Mouse (Mus musculus) hindbrain, embryonic 16.5 days (tissue): ENCODE data around the gene Trpm5. TPM values are rescaled to one million over a fixed set of nuclear protein-coding genes. Genes with fewer than 3 reads are reported as not detected.

Source experiments
- ATAC-seq: fragments of 200-750 bp; cut with Nextera tagmentation; 2 replicates; pipeline ENCODE4 v1.8.0; 2017; ENCODE audit warnings: moderate TSS enrichment, moderate library complexity
- H3K27ac ChIP-seq: fragments of 300-500 bp; sonication (generic); 2 replicates; pipeline ENCODE4 v1.5.1; 2014; ENCODE audit warnings: low read depth, mild to moderate bottlenecking, control low read depth, low read length, moderate library complexity
- H3K27me3 ChIP-seq: fragments of 300-500 bp; sonication (generic); replicated peaks from 2 replicates; pipeline ENCODE4 v1.6.1; 2014; ENCODE audit warnings: low read length; ENCODE audit not compliant: control insufficient read depth, insufficient read depth
- H3K36me3 ChIP-seq: fragments of 300-500 bp; sonication (generic); 2 replicates; pipeline ENCODE4 v1.6.1; 2014; ENCODE audit warnings: mild to moderate bottlenecking, low read length, moderate library complexity, mixed read lengths; ENCODE audit not compliant: control insufficient read depth, insufficient read depth
- H3K4me1 ChIP-seq: fragments of 300-500 bp; sonication (generic); 2 replicates; pipeline ENCODE4 v1.6.1; 2014; ENCODE audit warnings: low read depth, low read length; ENCODE audit not compliant: control insufficient read depth, insufficient read depth
- H3K4me2 ChIP-seq: fragments of 300-500 bp; sonication (generic); 2 replicates; pipeline ENCODE4 v1.6.1; 2014; ENCODE audit warnings: mild to moderate bottlenecking, low read length, control low read depth, moderate library complexity
- H3K4me3 ChIP-seq: fragments of 300-500 bp; sonication (generic); 2 replicates; pipeline ENCODE4 v1.5.1; 2014; ENCODE audit warnings: mild to moderate bottlenecking, low read length, control low read depth, moderate library complexity
- H3K9ac ChIP-seq: fragments of 300-500 bp; sonication (generic); 2 replicates; pipeline ENCODE4 v1.6.1; 2014; ENCODE audit warnings: low read depth, mild to moderate bottlenecking, control low read depth, low read length, moderate library complexity
- H3K9me3 ChIP-seq: fragments of 300-500 bp; sonication (generic); 2 replicates; pipeline ENCODE4 v1.6.1; 2014; ENCODE audit warnings: mild to moderate bottlenecking, low read length, moderate library complexity; ENCODE audit not compliant: control insufficient read depth
- WGBS: fragments of 180-500 bp; shearing (Covaris S2); extraction: QIAGEN DNeasy Blood & Tissue Kit; methylation state at CpG from one replicate; pipeline ENCODE4 v1.1.7; 2014; 5-methylcytosine and 5-hydroxymethylcytosine counted together
- polyA plus RNA-seq: library from polyadenylated mRNA; unstranded; fragments of >200 nt; fragmentation: Nextera tagmentation; extraction: Ambion mirVana; gene quantifications from 2 replicates; pipeline ENCODE4 v1.2.1, GENCODE M21; 2015

The Trpm5 gene
- 2.1 and 3.2 TPM in 2 replicates for polyA plus RNA-seq

DNA sequence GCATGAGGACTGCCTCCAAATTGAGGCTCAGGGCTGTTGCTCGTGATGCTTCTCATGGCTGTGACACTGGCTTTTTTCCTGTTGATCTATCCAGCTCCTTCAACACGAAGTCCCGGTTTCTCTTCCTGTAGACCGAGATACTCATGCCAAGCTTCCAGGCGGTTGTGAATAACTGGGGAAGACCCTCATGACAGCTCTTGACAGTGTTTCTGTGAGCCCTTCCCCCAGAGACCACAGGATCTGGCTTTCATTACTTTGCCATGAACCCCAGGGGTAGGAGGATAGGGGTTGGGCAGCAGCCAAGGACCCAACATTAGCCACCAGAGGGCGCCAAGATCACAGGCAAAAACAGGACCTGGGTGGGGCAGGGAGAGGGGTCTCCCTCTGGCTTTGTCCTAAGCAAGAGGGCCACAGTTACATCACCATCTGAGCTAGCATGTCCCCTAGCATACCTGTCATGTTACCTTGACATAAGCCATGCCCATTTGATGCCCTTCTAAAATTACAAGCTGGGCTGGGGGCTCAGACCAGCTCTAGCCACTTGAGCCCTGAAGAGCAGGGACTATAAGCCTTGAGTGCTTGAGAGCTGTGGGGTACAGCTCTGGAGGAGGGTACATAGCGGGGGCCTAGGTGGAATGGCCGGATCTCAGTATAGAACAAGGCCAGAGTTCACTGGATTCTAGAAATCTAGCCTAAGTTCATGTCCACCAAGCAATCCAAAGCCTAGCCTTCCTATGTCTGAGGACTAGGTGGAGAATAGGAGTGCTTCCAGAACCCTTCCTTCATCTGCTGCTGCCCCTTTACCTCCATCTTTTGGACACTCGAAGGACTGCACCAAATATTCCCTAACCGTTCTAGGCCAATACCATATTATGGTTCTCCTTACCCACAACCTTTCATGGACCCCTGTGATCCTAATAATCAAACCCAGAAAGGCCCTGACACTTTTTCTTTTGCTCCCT, at the start of gene Trpm5:
Gene Trpm5, minus strand, starts transcription at position 51 of the 962 bp plus-strand sequence.
- Histone ChIP-seq H3K27me3 (no peaks in the 10 kb centered on the region), H3K9me3 (no peaks in the 10 kb centered on the region), H3K4me1 (no peaks in the 10 kb centered on the region), H3K4me2 (no peak within 1 kb of the TSS), H3K36me3 (no peaks in the 10 kb centered on the region), H3K4me3 (no peak within 1 kb of the TSS), H3K9ac (no peak within 1 kb of the TSS), H3K27ac (no peak within 1 kb of the TSS)
- 55% methylated on average over 10 of the region's 10 CpGs for WGBS
- no peak for ATAC-seq

- H3K4me2 ChIP-seq, result no peak overlapping the region
- no peak overlapping the region for H3K27ac ChIP-seq
- WGBS, result 95% methylated on average over 2 of the region's 2 CpGs
- ATAC-seq, result no peak
- H3K9ac ChIP-seq, result no peak overlapping the region
- no peaks in the 10 kb centered on the region for H3K36me3 ChIP-seq
- no peak overlapping the region for H3K4me3 ChIP-seq
- H3K4me1 ChIP-seq, result no peaks in the 10 kb centered on the region
- no peaks in the 10 kb centered on the region for H3K9me3 ChIP-seq
- no peaks in the 10 kb centered on the region; the same call in 1 of the 2 replicates for H3K27me3 ChIP-seq
Observed at GRCm38 (mm10) chr7:143142680-143143079, 48.2 kb upstream of the Trpm5 start.

DNA sequence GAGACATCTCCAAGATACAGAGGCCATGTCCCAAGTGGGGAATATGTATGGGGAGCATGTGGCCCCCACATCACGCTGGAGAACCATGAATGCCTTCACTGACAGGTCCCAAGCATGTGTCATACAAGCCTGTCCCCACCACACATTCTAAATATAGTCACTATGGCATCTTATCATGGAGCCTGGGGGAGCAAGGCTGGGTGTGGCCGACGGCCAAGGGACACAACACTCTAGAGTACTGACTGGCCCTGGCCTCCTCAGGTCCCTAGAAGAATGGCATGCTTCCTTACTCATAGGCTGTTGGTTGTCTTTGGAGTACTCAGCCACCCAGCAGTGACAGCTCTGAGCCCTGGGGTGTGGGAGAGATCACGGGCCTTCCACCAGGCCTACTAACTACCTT, 45.5 kb upstream of the Trpm5 start:
- no peak overlapping the region for H3K27ac ChIP-seq
- no peaks in the 10 kb centered on the region; the same call in 1 of the 2 replicates for H3K27me3 ChIP-seq
- no peak overlapping the region for H3K4me3 ChIP-seq
- ATAC-seq, result no peak
- no peak overlapping the region for H3K9ac ChIP-seq
- WGBS, result 87% methylated on average over 4 of the region's 4 CpGs
- H3K9me3 ChIP-seq, result no peaks in the 10 kb centered on the region
- H3K4me1 ChIP-seq, result no peaks in the 10 kb centered on the region
- no peak overlapping the region for H3K4me2 ChIP-seq
- no peaks in the 10 kb centered on the region for H3K36me3 ChIP-seq

- Histone ChIP-seq H3K4me2 (no peak overlapping the region), H3K9me3 (no peaks in the 10 kb centered on the region), H3K9ac (no peak overlapping the region), H3K27me3 (no peaks in the 10 kb centered on the region; the same call in 1 of the 2 replicates), H3K27ac (no peak overlapping the region), H3K4me1 (no peaks in the 10 kb centered on the region), H3K36me3 (no peaks in the 10 kb centered on the region), H3K4me3 (no peak overlapping the region)
- WGBS, result 38% methylated on average over 1 of the region's 1 CpGs
- no peak for ATAC-seq
Observed at GRCm38 (mm10) chr7:143138789-143139188, 44.3 kb upstream of the Trpm5 start.

- no peaks in the 10 kb centered on the region for H3K36me3 ChIP-seq
- H3K27me3 ChIP-seq, result no peaks in the 10 kb centered on the region
- 65% methylated on average over 5 of the region's 5 CpGs for WGBS
- no peaks in the 10 kb centered on the region for H3K9me3 ChIP-seq
- ATAC-seq, result no peak
- no peak overlapping the region for H3K27ac ChIP-seq
- H3K9ac ChIP-seq, result no peak overlapping the region
- H3K4me2 ChIP-seq, result no peak overlapping the region
- no peaks in the 10 kb centered on the region for H3K4me1 ChIP-seq
- H3K4me3 ChIP-seq, result no peak overlapping the region
Observed at GRCm38 (mm10) chr7:143136561-143136960, 42.1 kb upstream of the Trpm5 start.

GRCm38 (mm10) chr7:143136125-143136524, 41.7 kb upstream of the Trpm5 start:
- no peak overlapping the region for H3K4me2 ChIP-seq
- no peak overlapping the region for H3K27ac ChIP-seq
- H3K4me3 ChIP-seq, result no peak overlapping the region
- WGBS, result 70% methylated on average over 2 of the region's 2 CpGs
- H3K27me3 ChIP-seq, result no peaks in the 10 kb centered on the region
- no peaks in the 10 kb centered on the region for H3K9me3 ChIP-seq
- no peaks in the 10 kb centered on the region for H3K4me1 ChIP-seq
- H3K9ac ChIP-seq, result no peak overlapping the region
- ATAC-seq, result no peak
- H3K36me3 ChIP-seq, result no peaks in the 10 kb centered on the region

DNA sequence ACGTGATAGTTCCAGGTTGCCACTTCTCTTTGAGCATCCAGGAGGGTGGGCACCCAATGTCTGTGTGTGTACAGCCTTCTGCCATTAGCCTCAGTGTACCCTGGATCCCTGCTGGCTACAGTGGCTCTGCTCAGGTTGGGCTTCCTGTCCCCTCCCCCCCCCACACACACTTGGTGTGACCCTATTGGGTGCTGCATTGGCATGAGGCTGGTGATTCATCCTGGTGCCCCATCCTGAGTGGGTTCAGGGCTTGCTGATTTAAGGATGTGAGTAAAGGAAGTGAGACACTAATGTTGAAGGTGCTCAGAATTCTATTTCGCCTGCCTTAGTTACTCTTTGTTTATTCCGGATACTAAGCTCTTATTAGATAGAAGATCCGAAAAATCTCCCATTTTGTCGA, 38.4 kb upstream of the Trpm5 start:
- Histone ChIP-seq H3K9me3 (no peaks in the 10 kb centered on the region), H3K27ac (no peak overlapping the region), H3K4me2 (no peak overlapping the region), H3K4me3 (no peak overlapping the region), H3K9ac (no peak overlapping the region), H3K36me3 (no peaks in the 10 kb centered on the region), H3K27me3 (no peaks in the 10 kb centered on the region), H3K4me1 (no peaks in the 10 kb centered on the region)
- WGBS, result 82% methylated on average over 5 of the region's 5 CpGs
- ATAC-seq, result no peak

GRCm38 (mm10) chr7:143124902-143125301, 30.5 kb upstream of the Trpm5 start:
- peaks cover 6% of the 10 kb centered on the region; the same call in 1 of the 2 replicates for H3K4me1 ChIP-seq
- no peaks in the 10 kb centered on the region for H3K9me3 ChIP-seq
- no peaks in the 10 kb centered on the region for H3K36me3 ChIP-seq
- WGBS, result 74% methylated on average over 3 of the region's 3 CpGs
- no peak overlapping the region for H3K4me3 ChIP-seq
- H3K9ac ChIP-seq, result no peak overlapping the region
- H3K27me3 ChIP-seq, result no peaks in the 10 kb centered on the region
- ATAC-seq, result no peak
- no peak overlapping the region for H3K4me2 ChIP-seq
- H3K27ac ChIP-seq, result no peak overlapping the region

DNA sequence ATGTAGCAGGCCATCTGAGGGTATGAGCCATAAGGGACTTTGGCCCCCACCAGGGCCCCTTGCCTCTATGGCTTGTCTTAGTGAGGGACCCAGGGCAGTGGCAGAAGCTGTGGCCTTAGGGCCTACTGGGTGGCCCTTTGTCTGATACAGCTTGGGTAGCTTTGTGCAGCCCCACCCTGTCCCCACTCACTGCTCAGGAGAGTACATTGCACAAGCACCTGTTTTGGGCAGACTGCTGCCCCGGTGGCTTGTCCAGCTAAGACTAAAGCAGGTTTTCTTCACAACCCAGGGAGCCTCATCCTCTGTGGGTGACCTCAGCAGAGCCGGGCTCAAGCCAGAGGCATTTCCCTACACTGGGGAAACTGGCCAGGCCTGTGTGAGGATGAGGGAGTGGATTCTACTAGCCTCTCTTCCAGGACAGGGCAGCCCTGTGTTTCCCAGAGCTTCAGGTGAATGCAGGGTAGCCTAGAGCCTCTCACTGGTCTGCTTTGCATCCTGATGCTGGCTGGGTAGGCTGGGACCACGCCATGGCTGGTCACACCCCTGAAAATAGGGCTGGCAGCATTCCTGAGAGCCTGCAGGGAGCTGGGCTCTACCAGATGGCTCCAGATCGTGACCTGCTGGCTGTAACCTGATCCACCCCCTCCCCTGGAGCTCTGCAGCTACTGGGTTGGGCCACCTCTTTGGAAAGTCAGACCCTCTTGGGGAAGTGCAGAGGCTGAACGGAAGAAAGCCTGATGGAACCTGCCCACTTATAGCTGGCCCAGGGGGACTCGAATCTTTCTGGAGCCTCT, 29.6 kb upstream of the Trpm5 start:
- ATAC-seq, result peak; percentile 45
- no peak overlapping the region for H3K4me3 ChIP-seq
- no peaks in the 10 kb centered on the region for H3K9me3 ChIP-seq
- H3K27ac ChIP-seq, result no peak overlapping the region
- no peaks in the 10 kb centered on the region for H3K27me3 ChIP-seq
- H3K36me3 ChIP-seq, result no peaks in the 10 kb centered on the region
- 20% methylated on average over 6 of the region's 6 CpGs for WGBS
- H3K4me1 ChIP-seq, result peaks cover 6% of the 10 kb centered on the region; the same call in 1 of the 2 replicates
- no peak overlapping the region for H3K4me2 ChIP-seq
- H3K9ac ChIP-seq, result no peak overlapping the region
